Mouse (Mus musculus) midbrain, embryonic 15.5 days (tissue): ENCODE measurements around the gene Gm4312. TPM values are rescaled to one million over a fixed set of nuclear protein-coding genes. Genes with fewer than 3 reads are reported as not detected.
"Not testable (repeated sequence)": the region's sequence is repeated elsewhere in the genome, so short reads cannot be mapped to it uniquely, and the experiment has no call there.

Experiments used
- ATAC-seq: fragments of 200-750 bp; cut with Nextera tagmentation; replicated peaks from 2 replicates; pipeline ENCODE4 v1.8.0; 2017; ENCODE audit warnings: moderate TSS enrichment
- H3K27ac ChIP-seq: fragments of 300-500 bp; sonication (generic); 2 replicates; pipeline ENCODE4 v1.5.1; 2015; ENCODE audit warnings: mild to moderate bottlenecking, inconsistent platforms
- H3K27me3 ChIP-seq: fragments of 300-500 bp; sonication (generic); replicated peaks from 2 replicates; pipeline ENCODE4 v1.6.1; 2015; ENCODE audit warnings: inconsistent platforms
- H3K36me3 ChIP-seq: fragments of 300-500 bp; sonication (generic); replicated peaks from 2 replicates; pipeline ENCODE4 v1.6.1; 2015; ENCODE audit warnings: inconsistent platforms
- H3K4me1 ChIP-seq: fragments of 300-500 bp; sonication (generic); 2 replicates; pipeline ENCODE4 v1.6.1; 2015; ENCODE audit warnings: inconsistent platforms
- H3K4me2 ChIP-seq: fragments of 300-500 bp; sonication (generic); 2 replicates; pipeline ENCODE4 v1.6.1; 2015; ENCODE audit warnings: inconsistent platforms, mild to moderate bottlenecking, moderate library complexity
- H3K4me3 ChIP-seq: fragments of 300-500 bp; sonication (generic); 2 replicates; pipeline ENCODE4 v1.5.1; 2015; ENCODE audit warnings: mild to moderate bottlenecking, inconsistent platforms
- H3K9ac ChIP-seq: fragments of 300-500 bp; sonication (generic); 2 replicates; pipeline ENCODE4 v1.6.1; 2015; ENCODE audit warnings: mild to moderate bottlenecking, inconsistent platforms
- H3K9me3 ChIP-seq: fragments of 300-500 bp; sonication (generic); 2 replicates; pipeline ENCODE4 v1.6.1; 2016; ENCODE audit warnings: inconsistent platforms
- WGBS: fragments of 180-500 bp; shearing (Covaris S2); methylation state at CpG from one replicate; pipeline ENCODE4 v1.1.7; 2015; ENCODE audit warnings: mixed read lengths; 5-methylcytosine and 5-hydroxymethylcytosine counted together
- polyA plus RNA-seq: library from polyadenylated mRNA; unstranded; fragments of >200 nt; fragmentation: Nextera tagmentation; extraction: Ambion mirVana; gene quantifications from 2 replicates; pipeline ENCODE4 v1.2.1, GENCODE M21; 2015

Gm4312 gene
- not detected in 2 replicates for polyA plus RNA-seq

GRCm38 (mm10) chr10:100382460-100382859, at the start of gene Gm4312:
TSS of gene Gm4312 (minus strand) at chr10:100382560.
- not testable (repeated sequence) for H3K4me3 ChIP-seq, ATAC-seq, H3K27me3 ChIP-seq, H3K4me1 ChIP-seq, H3K4me2 ChIP-seq, H3K9me3 ChIP-seq, H3K27ac ChIP-seq, H3K9ac ChIP-seq, H3K36me3 ChIP-seq
- no CpG with 5 or more reads among the region's 2 CpGs for WGBS

DNA sequence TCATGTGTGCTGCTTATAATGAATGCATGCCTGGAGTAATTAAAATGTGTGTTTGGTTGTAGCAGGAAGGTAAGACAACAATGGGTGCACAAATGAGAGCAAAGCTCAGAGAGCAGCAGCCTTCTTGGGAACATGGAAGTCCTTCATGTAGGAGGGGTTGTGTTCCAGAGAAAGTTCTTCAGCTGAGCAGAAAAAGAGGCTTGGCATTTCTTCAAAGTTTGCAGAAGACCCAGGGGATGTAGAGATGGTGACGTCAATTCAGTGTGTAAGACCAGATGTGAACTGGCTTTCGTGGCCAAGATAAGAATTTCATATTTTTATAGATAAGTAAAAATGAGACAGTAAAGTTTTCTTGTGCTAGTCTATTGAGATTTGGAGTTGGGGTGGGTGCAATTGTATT, 45.2 kb upstream of the Gm4312 start:
- WGBS, result 88% methylated on average over 2 of the region's 2 CpGs
- Histone ChIP-seq H3K9me3 (no peaks in the 10 kb centered on the region), H3K9ac (no peak overlapping the region), H3K4me2 (no peak overlapping the region), H3K27ac (no peak overlapping the region), H3K36me3 (no peaks in the 10 kb centered on the region), H3K4me1 (no peaks in the 10 kb centered on the region), H3K4me3 (no peak overlapping the region), H3K27me3 (no peaks in the 10 kb centered on the region)
- no peak for ATAC-seq

DNA sequence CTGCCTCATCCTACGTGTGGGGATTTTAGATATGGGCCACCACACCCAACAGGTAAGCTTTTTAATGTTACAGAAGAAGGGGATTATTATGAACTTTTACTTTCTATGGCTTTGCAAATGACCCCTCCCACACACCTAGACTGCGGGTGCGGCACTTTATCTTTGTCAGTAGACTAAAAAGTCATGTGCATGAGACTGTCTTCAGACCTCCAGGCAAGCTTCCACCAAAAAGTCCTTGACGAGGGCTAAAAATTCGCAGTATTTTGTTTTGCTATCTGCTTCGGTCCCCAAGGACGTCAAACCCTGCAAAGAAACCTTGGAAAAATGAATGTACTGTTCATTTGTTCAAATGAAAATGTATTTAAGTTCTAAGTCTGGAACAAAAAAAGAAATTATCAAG, 33.2 kb upstream of the Gm4312 start:
- 91% methylated on average over 7 of the region's 7 CpGs for WGBS
- H3K27me3 ChIP-seq, result no peaks in the 10 kb centered on the region
- H3K27ac ChIP-seq, result no peak overlapping the region
- H3K4me2 ChIP-seq, result no peak overlapping the region
- H3K9me3 ChIP-seq, result no peaks in the 10 kb centered on the region
- no peaks in the 10 kb centered on the region for H3K36me3 ChIP-seq
- H3K4me3 ChIP-seq, result no peak overlapping the region
- ATAC-seq, result no peak
- H3K9ac ChIP-seq, result no peak overlapping the region
- no peaks in the 10 kb centered on the region for H3K4me1 ChIP-seq

GRCm38 (mm10) chr10:100402301-100402700, 19.9 kb upstream of the Gm4312 start:
- H3K27me3 ChIP-seq, H3K27ac ChIP-seq, H3K4me3 ChIP-seq, ATAC-seq, H3K9ac ChIP-seq, H3K9me3 ChIP-seq, H3K4me2 ChIP-seq, H3K36me3 ChIP-seq, H3K4me1 ChIP-seq: not testable (repeated sequence)
- WGBS, result 87% methylated on average over 6 of the region's 6 CpGs

- H3K36me3 ChIP-seq, ATAC-seq, H3K27ac ChIP-seq, H3K4me3 ChIP-seq, H3K9ac ChIP-seq, H3K4me2 ChIP-seq, H3K4me1 ChIP-seq, H3K9me3 ChIP-seq, H3K27me3 ChIP-seq: not testable (repeated sequence)
- WGBS, result no CpG with 5 or more reads among the region's 3 CpGs
These were observed 21.3 kb downstream of the Gm4312 start, which contains the start of gene Gm4307 for GRCm38 (mm10) chr10:100361038-100361437. TSS of gene Gm4307 (plus strand) at chr10:100361338.

GRCm38 (mm10) chr10:100356841-100357240, 25.5 kb downstream of the Gm4312 start:
- not testable (repeated sequence) for H3K27ac ChIP-seq, H3K36me3 ChIP-seq, H3K4me1 ChIP-seq, H3K9ac ChIP-seq, H3K9me3 ChIP-seq, H3K27me3 ChIP-seq, H3K4me3 ChIP-seq, H3K4me2 ChIP-seq, ATAC-seq
- 93% methylated on average over 2 of the region's 2 CpGs for WGBS

GRCm38 (mm10) chr10:100350793-100351192, 31.6 kb downstream of the Gm4312 start, which contains the start of gene Gm4305:
TSS of gene Gm4305 (plus strand) at chr10:100351093.
- H3K27ac ChIP-seq, H3K36me3 ChIP-seq, ATAC-seq, H3K4me1 ChIP-seq, H3K9me3 ChIP-seq, H3K9ac ChIP-seq, H3K4me3 ChIP-seq, H3K4me2 ChIP-seq, H3K27me3 ChIP-seq: not testable (repeated sequence)
- no CpG with 5 or more reads among the region's 3 CpGs for WGBS

GRCm38 (mm10) chr10:100345672-100346071, 36.7 kb downstream of the Gm4312 start, which contains the start of gene Gm4303:
TSS of gene Gm4303 (plus strand) at chr10:100345972.
- H3K4me3 ChIP-seq, H3K27ac ChIP-seq, H3K4me1 ChIP-seq, H3K27me3 ChIP-seq, H3K9me3 ChIP-seq, H3K9ac ChIP-seq, ATAC-seq, H3K36me3 ChIP-seq, H3K4me2 ChIP-seq: not testable (repeated sequence)
- WGBS, result no CpG with 5 or more reads among the region's 3 CpGs

DNA sequence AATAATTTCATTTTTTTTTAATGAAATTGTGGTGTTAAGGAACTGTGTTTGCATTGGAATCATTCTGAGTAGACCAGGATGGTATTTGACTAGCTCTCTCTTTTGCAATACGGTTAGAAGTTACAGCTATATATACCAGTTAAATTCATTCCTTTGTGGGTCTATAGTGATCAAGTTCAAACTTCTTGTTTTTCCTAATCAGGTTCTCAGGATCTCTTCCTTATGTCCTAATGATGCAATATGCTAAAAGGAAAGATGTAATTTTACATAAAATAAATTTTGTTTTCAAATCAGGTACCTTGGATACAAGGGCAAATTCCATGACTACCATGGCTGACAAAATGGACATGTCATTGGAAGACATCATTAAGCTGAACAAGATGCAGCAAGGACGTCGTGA, 41.8 kb downstream of the Gm4312 start, which contains the start of gene Gm4302:
Gene Gm4302, plus strand, starts transcription at position 301 of the 400 bp plus-strand sequence.
- ATAC-seq, H3K9me3 ChIP-seq, H3K4me2 ChIP-seq, H3K36me3 ChIP-seq, H3K4me1 ChIP-seq, H3K27ac ChIP-seq, H3K27me3 ChIP-seq, H3K9ac ChIP-seq, H3K4me3 ChIP-seq: not testable (repeated sequence)
- WGBS, result no CpG with 5 or more reads among the region's 3 CpGs

- ATAC-seq, result not testable (repeated sequence)
- WGBS, result no CpG with 5 or more reads among the region's 2 CpGs
These were observed 47.0 kb downstream of the Gm4312 start, which contains the start of gene Gm4301 for GRCm38 (mm10) chr10:100335376-100335775. TSS of gene Gm4301 (plus strand) at chr10:100335676.

More at GRCm38 (mm10) chr10:100335376-100335775, 47.0 kb downstream of the Gm4312 start, which contains the start of gene Gm4301:
- H3K36me3 ChIP-seq, H3K9me3 ChIP-seq, H3K4me2 ChIP-seq, H3K9ac ChIP-seq, H3K4me1 ChIP-seq, H3K4me3 ChIP-seq, H3K27ac ChIP-seq, H3K27me3 ChIP-seq: not testable (repeated sequence)

Other genes with a start within 250 kb of the Gm4312 start
- gene Gm4301, start 46.9 kb downstream of the Gm4312 start, polyA plus RNA-seq, result not detected in 2 replicates
- not detected in 2 replicates for gene Gm4302, start 41.7 kb downstream of the Gm4312 start, polyA plus RNA-seq
- gene Gm4303, start 36.6 kb downstream of the Gm4312 start, polyA plus RNA-seq, result not detected in 2 replicates
- gene Gm4305, start 31.5 kb downstream of the Gm4312 start, polyA plus RNA-seq, result not detected in 2 replicates
- not detected in 2 replicates for gene Gm4307, start 21.2 kb downstream of the Gm4312 start, polyA plus RNA-seq
- gene Tmtc3, start 104.8 kb upstream of the Gm4312 start, polyA plus RNA-seq, result 10.0 and 11.5 TPM in 2 replicates
- 6.3 and 6.9 TPM in 2 replicates for gene Cep290, start 105.0 kb upstream of the Gm4312 start, polyA plus RNA-seq
- gene 4930430F08Rik, start 207.9 kb upstream of the Gm4312 start, polyA plus RNA-seq, result 13.9 and 14.2 TPM in 2 replicates
- gene 1700017N19Rik, start 207.9 kb upstream of the Gm4312 start, polyA plus RNA-seq, result 0.15 TPM in 1 of 2 replicates, not detected in the other